Mouse (Mus musculus): ENCODE results near the gene Sumo2.
"Not testable (repeated sequence)": the region's sequence is repeated elsewhere in the genome, so short reads cannot be mapped to it uniquely, and the experiment has no call there.

DNA sequence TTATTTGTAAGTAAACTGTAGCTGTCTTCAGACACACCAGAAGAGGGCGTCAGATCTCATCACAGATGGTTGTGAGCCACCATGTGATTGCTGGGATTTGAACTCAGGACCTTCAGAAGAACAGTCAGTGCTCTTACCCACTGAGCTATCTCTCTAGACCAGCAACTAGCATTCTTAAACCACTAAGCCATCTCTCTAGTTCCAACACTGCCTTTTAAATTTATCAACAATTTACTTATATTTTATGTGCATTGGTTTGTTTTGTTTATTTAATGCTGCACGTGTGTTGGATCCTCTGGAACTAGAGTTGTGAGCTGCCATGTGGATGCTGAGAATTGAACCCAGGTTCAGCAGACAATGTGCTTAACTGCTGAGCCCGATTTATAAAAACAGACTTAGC is 9.6 kb downstream of the Sumo2 start:
- TF ChIP-seq CTCF (IDR thresholded peaks at IDR 0.05; ENCODE audit: control insufficient read depth, insufficient read depth, low read length); POLR2A (IDR thresholded peaks at IDR 0.05; ENCODE audit: borderline replicate concordance, control insufficient read depth, low read depth, low read length): not testable (repeated sequence)

Measured in bone marrow, adult 2 months (tissue).